Mouse (Mus musculus) gastrocnemius, postnatal 4 days (tissue): ENCODE measurements around the gene Olfr720. TPM values are rescaled to one million over a fixed set of nuclear protein-coding genes. Genes with fewer than 3 reads are reported as not detected.

Experiments used
- DNase-seq, 2 experiments: peaks; one replicate each; pipeline ENCODE4 v3.0.0; 2021 to 2022; ENCODE audit warnings: low spot score in 2 of 2, mixed read lengths in 2 of 2
- long read RNA-seq, 2 experiments: library from polyadenylated mRNA; stranded (forward); transcript quantifications; one replicate each; pipeline ENCODE4 v2.0.0; 2021
- total RNA-seq, 2 experiments: library from RNA; stranded (reverse); gene quantifications; 2 replicates each; pipeline ENCODE4 v1.2.3; 2021

Olfr720 gene
- not detected for total RNA-seq
- long read RNA-seq, experiment 1: 0 reads
- long read RNA-seq, experiment 2: 0 reads

- no peak for DNase-seq
Measured at GRCm38 (mm10) chr14:14186738-14187137, at the start of gene Olfr720. Gene Olfr720 (minus strand): TSS chr14:14186838.

Other genes with a start within 250 kb of the Olfr720 start
- gene Atxn7, start 225.4 kb downstream of the Olfr720 start, total RNA-seq: 10 to 100 TPM; 14.8 to 21.3 TPM
- gene Thoc7, start 225.0 kb downstream of the Olfr720 start, total RNA-seq: 100 to 1,000 TPM; 101 to 109 TPM
- gene Psmd6, start 65.9 kb downstream of the Olfr720 start, total RNA-seq: 100 to 1,000 TPM; 163 to 184 TPM
- gene Olfr31, start 136.0 kb upstream of the Olfr720 start, total RNA-seq: not detected
- gene Il3ra, start 159.4 kb upstream of the Olfr720 start, total RNA-seq: 10 to 100 TPM in 1 of 2 experiments, 1 to 10 TPM in 1; 8.6 to 12.4 TPM
- gene Olfr721-ps1, start 214.5 kb upstream of the Olfr720 start, total RNA-seq: not detected